Mouse (Mus musculus) layer of hippocampus, adult 9-11 months (tissue): ENCODE results near the gene Gan.

Experiments
- DNase-seq: peaks from one replicate; pipeline ENCODE4 v3.0.0; 2022

Gan gene

DNA sequence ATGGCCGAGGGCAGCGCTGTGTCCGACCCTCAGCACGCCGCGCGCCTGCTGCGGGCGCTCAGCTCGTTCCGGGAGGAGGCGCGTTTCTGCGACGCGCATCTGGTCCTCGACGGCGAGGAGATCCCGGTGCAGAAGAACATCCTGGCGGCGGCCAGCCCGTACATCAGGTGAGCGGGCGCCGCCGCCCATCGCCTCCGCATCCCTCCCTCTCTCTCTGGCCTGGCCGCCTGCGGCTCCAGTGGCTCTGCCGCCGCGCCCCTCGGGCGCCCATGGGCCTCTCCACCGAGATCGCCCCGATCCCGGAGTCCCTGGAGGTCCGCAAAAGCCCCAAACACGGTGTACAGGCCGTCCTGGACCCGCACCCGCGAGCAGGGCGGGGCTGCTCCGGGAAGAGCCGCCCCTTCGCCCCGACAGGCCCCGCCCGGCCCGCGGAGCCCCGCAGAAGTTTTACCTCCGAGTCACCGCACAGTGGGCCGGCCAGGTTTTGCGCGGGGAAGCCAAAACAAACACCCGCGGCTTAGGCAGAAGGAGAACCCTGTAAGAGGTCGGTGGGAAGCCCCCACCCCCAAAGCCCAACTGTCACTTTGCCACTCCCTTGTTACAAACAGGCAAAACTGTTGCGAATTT lies at the start of gene Gan:
TSS of gene Gan (plus strand) at position 1 of the 627 bp plus-strand sequence.
- DNase-seq, result peak; percentile 16

DNA sequence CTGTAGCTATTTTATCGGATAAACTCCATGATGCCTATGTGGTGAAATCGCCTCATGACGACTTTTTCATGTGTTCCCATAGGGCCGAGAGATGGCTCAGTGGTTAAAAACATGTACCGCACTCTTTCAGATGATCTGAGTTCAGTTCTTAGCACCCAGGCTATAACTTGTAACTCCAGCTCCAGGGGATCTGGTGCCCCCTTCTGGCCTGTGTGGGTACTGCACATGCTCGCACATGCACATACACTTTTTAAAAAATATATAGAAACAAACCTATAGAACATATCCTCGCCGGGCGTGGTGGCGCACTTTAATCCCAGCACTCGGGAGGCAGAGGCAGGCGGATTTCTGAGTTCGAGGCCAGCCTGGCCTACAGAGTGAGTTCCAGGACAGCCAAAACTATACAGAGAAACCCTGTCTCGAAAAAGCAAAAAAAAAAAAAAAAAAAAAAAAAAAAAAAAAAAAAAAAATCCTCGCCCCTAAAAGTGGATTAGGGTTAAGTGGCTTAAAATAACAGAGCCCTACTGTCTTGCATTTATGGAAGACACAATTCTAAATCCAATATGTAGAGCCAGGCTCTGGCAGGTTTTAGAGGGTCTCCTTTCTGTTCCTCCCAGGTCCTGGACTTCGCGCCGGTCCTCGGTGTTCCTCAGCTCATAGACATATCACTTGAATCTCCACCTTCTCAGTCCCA lies 48.8 kb upstream of the Gan start:
- no peak for DNase-seq

DNA sequence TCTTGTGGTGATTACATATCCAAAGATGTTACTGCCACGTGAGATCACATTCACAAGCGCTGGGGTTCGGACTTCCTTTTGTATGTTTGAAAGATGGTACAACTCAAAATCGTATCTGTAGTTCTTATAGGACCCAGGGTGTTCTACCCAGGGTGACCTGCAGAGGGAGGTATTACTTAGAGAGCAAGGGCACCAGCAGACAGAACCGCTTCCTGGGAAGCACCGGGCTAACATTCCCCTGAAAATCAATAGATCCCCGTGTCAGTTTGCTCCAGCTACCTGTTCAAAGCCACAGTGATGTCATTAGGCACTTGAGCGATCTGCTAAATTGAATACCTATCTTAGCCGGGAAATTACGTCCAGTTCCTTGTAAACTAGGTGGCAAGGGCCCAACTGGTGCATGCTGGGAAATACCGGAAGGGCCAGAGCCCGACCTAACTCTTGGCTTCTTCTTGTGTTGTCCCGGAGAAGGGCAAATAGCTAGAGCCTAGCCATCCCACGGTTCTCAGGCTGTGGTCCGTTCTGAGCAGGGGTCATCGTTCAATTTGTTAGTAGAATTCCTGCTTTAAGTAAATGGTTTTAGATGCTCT lies 48.0 kb upstream of the Gan start:
- DNase-seq, result peak; percentile 59

DNA sequence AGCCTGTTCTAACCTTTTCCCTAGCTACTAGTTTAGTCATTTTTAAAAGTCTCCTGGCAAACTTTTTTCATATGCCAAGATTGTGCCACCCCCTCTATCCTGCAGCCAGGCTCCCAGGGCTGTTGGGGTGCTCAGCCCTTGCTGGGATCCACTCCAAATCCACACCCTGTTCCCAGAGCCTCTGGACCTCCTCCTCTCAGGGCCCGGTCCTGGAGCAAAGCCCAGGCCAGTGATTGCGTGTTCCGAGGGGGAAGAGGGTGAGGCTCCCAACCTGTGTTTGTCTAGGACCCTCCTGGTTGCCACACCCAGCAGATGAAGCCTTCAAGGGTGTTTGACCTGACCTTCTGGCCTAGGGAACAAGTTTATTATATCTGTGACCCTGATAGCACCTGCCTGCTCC lies 46.3 kb upstream of the Gan start:
- DNase-seq, result no peak

DNA sequence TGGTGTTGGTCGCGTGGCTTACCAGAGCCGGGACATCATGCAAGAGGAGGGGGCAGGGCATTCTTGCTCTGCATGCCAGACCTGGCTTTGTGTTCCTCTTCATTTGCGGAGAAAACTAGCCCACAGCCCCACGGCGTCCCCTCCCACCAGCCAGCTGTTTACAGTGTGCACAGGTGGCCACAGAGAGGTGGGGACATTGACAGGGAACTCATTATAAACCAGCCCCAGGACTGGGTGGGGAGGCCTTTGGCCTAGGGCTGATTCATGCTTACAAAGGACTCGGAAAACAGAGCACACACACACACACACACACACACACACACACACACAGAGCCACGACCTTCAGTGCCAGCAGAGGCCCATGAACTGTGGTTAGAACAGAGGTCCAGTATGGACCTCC lies 45.7 kb upstream of the Gan start:
- no peak for DNase-seq

DNA sequence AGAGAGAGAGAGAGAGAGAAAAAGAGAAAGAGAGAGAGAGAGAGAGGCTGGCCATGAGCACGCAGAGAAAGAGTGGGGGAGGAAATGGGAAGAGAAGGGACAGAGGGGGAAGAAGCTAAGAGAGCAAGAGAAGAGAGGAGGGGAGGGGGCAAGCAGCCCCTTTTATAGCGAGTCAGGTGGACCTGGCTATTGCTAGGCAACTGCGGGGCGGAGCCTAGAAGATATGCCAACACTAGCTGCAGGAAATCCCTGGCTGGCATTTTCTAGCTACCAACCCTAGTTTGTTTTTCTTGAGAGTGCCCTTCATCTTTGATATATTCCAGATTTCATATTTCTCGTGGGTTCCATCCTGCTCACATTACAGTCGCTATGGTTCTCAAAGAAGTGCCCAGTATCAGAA lies 42.8 kb upstream of the Gan start:
- no peak for DNase-seq

DNA sequence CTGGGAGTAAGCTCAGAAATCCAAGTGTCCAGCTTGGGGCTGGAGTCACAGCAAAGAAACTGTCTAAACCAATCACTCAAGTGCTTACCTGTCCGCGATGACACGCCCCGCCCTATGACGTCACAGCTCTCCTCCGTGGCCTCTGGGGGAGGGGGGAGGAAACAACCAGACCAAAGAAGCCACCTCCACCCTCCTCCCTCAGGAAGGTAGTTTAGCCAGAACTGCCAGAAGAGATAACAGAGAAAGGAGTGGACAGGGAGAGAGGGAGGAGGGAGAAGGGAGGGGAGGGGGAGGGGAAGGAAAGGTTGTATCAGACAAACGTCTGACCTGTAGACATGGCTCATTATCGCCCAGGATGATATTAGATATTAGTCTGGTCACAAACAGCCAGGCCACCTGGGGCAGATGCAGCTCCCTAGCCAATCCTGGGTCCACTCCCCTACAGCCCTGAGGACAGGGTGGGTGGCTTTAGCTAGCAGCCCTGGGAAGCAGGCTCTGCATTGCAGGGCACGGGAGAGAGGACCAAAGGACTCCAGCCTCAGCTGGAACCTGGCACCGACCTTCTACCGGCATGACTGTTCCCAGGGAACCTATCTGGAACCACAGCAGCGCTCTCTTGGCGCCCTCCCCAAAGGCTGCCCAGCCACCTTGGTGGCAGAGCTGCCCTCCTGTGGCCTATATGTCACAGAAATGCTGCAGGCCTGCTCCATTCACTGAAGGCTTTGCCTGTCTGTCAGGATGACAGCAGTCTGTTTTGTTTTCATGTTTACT lies 42.1 kb upstream of the Gan start:
- no peak for DNase-seq

DNA sequence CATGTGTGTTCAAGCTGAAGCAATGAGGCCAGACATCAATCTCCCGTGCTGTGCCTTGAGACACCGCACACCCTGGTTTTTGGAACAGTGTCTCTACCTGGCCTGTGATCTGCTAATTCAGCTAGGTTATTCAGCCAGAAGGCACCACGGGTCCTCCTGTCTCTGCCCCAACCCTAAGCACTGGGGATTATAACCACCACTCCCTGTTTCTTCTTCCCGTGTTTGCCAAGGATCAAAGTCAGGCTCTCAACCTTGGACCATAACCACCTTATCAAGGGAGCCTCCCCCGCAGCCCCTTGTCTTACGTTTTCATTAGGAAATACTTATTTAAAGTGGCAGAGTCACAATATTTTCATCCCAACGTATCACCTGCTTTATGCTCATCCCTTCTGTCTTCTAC lies 41.4 kb upstream of the Gan start:
- no peak for DNase-seq

DNA sequence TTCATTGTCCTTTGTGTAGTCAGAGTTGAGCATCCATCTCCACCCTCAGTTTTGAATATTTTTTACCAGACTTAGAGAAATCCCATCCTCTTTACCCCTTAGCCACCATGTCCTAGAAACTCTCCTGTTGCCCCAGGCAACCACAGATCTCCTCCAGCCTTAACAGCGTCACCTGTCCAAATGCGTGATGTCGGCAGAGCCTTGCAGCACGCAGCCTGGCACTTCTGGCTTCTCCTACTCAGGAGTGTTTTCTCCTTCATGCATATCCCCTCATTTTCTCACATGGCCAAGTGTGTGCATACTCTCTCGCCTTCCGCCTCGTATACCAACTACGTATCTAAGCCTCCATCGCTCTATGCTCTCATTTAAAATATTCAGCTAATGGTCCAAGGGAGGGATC lies 39.5 kb upstream of the Gan start:
- DNase-seq, result no peak

DNA sequence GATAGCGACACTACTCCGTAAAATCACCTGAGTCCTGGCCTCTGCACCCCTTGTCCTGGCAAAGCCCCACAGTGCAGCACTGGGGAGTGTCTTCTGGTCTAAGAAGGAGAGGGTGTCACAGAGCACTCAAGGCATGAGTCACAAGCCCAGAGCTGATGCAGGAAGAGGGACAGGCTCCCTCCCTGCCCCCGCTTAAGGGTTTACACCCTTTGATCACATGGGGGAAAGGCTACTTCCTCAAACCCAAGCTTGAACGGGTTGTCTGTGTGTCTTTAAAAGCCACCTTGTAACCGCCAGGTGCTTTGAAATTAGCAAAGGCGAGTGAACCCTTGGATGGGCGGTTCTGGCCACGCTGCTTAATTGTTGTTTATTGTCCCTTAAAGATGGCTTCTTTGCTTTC lies 36.7 kb upstream of the Gan start:
- DNase-seq, result no peak

DNA sequence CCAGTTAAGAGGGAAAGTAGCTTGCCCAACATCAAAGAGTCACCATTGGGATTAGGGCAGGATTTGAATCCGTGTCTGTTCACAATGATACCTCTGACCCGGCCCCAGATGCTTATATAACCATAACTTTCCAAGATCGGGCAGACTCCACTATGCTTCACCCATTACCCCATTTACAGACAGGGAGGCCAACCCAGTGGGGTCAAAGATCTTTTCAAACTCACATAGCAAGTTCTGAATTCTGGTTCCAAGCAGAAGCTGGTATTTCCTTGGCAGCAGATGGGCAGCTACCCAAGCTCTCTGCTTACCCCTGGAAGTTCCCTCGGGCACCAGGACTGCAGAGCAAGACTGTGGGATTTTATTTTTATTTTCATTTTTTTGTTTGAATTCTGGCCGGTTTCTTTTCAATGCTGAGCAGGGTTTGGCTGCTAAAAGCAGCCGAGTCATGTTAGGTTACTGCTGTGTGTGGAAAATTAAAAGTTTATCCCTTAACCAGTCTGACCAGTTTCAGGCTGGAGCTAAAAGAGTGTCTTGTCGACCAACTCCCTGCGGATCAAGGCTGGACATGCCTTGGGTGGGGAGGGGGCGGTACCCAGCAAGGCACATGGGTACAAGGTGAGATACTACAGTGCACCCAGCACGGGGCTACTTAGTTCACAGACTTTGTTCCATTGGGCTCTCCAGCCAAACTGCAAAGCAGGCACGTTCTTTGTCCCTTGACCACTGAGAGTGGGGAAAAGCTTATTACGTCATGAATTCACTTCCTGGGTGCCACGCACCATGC lies 33.9 kb upstream of the Gan start:
- no peak for DNase-seq

DNA sequence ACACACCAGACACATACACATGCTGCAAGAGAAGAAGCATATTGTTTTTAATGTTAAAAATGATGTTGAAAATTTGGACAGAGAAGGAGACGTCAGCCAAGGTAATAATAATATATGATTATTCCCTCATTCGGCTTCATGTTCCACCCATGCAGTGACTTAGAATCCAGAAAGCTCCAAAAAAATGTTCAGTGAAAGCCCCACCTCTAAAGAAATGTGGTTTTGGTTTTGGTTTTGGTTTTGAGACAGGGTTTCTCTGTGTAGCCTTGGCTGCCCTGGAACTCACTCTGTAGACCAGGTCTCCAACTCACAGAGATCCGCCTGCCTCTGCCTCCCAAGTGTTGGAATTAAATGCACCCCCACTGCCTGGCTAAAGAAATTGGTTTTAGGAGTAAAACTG lies 32.1 kb upstream of the Gan start:
- DNase-seq, result no peak

DNA sequence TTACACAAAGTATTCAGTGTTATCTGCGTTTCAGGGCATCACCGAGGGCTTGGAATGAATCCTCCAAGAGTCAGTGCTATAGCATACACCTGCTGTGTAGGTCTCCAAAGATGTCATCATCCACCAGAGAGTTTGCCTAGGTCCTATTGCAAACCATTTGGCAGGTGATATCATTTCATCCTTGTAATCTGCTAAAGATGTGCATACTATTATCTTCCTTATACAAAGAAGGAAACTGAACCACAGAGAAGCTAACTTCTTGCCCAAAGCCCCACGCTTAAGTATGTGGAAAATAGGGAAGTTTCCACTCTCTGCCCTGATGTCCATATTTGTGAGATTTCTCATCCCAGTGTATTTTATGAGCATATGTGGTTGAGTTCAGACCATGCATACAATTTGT lies 31.5 kb upstream of the Gan start:
- no peak for DNase-seq

DNA sequence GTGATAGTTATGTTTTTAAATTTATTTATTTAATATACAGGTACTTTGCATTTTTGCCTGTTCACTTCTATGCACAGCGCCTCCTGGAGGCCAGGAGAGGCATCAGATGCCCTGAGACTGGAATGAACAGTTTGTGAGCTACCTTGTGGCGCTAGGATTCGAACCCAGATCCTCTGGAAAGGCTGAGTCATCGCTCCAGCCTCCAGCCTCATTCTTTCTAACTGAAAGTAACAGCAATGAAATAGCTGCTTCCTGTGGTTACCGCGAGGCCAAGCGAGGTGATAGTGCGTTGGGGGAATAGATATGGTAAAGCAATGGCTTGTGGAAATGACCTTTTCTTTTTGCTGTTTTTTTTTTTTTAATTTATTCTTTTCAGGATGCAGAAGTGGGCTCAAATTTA lies 30.9 kb upstream of the Gan start:
- DNase-seq, result no peak

DNA sequence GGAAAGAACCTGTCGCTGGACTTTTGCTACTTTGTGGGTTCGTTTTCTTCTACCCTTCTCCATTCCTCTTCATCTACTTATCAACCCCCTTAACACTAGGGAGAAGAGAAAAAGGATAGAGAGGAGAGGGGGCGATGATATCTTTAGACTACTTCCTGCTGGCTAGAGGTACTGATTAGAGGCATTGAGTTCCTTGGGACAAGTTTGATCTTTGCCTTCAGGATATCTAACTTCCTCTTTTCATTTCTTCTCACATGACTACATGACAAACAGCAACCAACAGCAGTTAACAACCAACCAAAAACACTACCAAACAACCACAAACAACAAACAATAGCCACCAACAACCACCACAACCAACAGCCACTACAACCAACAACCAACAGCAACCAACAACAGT lies 24.2 kb upstream of the Gan start:
- DNase-seq, result no peak

DNA sequence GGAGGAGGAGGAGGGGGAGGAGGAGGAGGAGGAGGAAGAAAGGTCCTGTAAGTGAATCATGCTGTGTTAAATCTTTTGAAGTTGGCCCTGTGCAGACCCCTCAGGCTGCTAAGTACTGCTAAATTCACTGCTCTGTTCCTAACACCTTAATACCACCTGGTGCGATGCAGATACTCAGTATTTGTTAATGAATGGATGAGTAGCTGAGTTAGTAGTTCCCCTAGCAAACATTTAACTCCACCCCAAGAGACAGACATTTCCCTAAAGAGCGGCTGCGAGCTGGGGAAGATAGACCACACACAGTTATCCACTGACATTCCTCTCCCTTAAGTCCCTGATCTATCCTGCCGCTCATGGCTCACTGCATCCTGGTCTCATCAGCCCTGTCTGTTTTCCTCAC lies 21.6 kb upstream of the Gan start:
- DNase-seq, result no peak

DNA sequence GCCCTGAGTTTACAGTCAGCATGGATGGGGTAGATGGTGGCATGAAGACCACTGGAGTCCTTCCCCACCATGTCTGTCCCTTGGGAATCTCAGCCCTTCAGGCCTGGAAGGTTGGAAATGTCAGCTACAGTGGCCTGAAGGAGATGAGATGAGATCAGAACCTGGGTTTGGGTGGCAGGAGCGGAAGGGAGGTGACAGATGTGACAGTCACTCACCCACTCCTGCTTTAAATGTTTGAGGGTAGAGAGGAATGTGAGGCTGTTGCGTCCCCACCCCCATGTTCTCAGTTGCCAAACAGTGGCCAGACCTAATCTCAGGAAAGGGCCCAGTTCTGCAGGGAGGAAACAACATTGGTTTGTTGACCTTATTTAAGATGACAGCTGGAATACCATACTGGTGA lies 21.2 kb upstream of the Gan start:
- DNase-seq, result no peak

DNA sequence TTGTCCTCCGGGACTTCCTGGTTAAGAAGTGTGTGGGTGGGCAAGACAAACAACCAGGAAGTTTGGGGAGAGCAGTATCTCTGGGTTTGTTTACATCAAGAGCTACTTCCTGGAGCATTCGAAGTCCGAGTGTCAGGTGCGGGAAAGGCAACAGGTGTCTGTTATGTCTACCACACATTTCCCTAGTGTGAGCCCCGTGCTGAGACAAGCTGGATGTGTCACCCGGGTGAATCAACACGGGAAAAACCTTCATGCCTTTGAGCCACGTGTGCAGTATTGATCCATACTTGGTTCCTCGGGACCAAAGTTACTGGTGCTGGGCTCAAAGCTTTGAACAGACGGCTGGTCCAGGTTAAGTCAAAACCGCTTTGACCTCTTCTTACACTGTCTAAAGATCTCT lies 20.6 kb upstream of the Gan start:
- no peak for DNase-seq

DNA sequence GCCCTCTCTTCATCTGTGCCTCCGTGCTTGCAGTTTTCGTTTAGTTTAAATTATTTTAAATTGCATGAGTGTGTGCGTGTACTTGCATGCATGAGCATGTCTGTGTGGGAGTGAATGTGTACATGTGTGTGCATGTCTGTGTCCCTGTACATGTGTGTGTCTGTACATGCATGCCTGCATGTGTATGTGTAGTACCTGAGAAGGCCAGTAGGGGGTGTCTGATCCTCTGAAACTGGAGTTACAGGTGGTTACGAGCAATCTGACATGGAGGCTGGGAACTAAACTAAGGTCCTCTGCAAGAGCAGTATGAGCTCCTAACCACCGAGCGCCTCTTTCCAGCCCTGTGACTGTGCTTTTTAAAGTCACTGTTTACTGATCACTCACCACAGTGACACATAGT lies 9.4 kb upstream of the Gan start:
- no peak for DNase-seq

DNA sequence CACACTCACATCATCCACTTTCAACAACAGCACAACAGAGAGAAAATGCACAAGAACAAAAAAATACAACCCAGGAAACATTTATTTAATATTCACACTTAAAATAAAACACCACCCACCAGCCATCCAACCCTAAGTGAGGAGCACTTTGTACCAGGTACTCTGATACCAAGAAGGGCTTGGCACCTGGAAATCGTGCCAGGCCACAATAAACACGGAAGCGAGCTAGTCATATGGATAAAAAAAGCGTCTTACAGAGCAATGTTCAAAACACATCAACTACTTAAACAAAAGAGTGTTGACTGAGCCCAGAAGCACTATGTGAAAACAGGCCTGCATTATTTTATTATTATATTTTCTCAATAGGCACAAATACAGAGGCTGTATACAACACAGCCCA lies 1.8 kb upstream of the Gan start:
- no peak for DNase-seq

DNA sequence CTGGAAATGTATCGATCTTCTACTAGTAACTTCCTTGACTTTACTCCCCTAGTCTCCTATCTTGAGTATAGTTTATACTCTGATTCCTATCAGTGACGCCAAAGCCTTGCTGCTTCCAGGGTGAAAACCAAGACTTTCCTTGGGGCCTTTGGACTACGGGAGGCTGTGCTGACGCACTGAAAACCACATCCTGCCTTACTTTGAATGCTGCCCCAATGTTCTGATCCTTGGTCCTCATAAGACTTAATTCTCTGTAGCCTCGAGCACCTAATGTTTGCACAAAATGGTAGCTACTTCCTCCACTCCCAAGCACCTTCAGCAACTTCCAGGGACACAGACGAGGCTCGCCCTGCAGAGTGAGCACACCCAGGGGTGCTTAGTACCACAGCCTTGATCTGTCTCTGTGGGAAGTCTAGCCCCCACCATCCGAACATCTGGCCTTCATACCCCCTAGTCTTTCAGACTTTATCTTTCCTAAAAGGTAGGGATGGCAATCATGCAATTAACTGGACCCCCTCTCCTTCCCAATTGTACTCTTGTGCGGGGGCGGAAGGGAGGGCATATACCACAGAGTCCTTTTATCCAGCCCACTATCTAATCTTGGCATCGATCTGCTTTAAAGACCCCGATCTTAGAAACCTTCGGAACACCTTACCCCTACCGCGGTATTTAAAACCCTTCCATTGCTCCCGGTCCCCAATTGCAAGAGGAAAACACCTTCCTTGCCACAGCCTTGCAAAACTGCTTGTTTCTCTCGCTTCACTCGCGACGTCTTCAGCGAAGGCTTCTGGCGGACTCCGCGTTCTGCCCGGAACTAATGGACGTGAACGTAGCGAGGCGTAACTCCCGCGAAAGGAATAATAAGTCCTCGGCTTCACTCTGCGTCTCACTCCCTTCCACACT lies 818 bp upstream of the Gan start:
- DNase-seq, result no peak

DNA sequence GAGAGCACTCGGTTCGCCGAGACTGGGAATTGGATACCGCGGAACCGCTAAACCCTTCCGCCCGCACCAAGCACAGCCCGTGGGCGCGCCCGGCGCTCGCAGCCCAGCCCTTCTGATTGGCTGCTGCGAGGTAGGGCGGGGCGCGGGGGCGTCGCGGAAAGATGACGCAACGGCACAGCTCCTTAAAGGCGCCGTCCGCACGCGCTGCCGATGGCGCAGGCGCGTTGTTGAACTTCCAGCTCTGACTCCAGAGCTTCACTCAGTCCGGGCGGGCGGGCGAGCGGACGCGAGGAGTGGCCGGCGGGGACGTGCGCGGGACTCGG lies 205 bp upstream of the Gan start:
- DNase-seq, result peak; percentile 97
